Mouse (Mus musculus): Measurements from ENCODE around the gene Slc15a2.
A peak's percentile ranks its signal among the peaks of the same experiment; 100 is the strongest.

Gene Slc15a2

GRCm38 (mm10) chr16:36784594-36785313 is at the start of gene Slc15a2:
Gene Slc15a2, minus strand, starts transcription at chr16:36784962.
- DNase-seq (ENCODE audit: low spot score in 2 of 2), result peak; percentile 20 to 57

- DNase-seq (ENCODE audit: low spot score in 2 of 2), result no peak
Measured at GRCm38 (mm10) chr16:36828820-36829219, 44.1 kb upstream of the Slc15a2 start.

GRCm38 (mm10) chr16:36828054-36828786 is 43.5 kb upstream of the Slc15a2 start, which contains the start of gene Iqcb1:
Gene Iqcb1, plus strand, starts transcription at chr16:36828385.
- DNase-seq (ENCODE audit: low spot score in 2 of 2), result peak; percentile 72 to 80

DNA sequence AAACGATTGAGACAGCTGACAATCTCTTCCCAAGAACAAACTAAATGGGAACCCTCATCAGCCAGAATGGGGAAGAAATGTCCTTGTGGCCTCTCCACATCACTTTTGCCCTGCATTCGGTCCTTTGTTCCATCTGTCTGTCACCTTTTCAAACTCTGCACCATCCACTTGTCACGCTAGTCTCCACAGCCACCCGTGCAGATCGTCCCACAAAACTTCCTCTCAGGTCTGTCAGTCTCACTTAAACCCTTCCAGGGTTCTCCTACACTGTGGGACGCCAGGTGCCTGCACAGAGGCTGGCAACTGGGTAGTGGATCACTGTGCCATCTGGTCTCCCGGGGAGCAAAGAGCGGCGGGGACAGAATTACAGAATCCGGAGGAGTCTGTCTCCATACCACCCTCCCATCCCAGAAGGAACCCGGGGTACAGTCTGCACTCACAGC is 42.9 kb upstream of the Slc15a2 start:
- DNase-seq (ENCODE audit: low spot score in 2 of 2), result no peak

- no peak for DNase-seq (ENCODE audit: low spot score in 2 of 2)
Measured at GRCm38 (mm10) chr16:36821474-36821873, 36.7 kb upstream of the Slc15a2 start.

DNA sequence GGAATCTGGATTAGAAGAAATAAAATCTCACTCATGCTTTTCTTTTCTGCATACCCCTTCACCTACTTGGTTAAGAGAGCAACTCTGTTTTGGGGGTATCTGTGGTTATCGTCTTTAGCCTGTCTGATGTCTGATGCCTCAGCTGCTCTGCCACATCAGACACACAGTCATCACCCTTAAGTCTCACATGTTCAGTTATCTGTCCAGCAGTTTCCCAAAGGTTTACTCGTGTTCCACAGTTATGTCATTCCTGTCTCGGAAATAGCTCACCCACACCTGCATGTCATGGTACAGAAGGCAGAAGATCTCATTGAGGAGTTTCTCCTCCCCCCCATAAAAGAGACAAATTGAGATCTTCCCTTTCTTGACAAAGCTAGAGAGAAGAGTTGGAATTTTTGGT is 36.0 kb upstream of the Slc15a2 start:
- DNase-seq (ENCODE audit: low spot score in 2 of 2), result no peak

DNA sequence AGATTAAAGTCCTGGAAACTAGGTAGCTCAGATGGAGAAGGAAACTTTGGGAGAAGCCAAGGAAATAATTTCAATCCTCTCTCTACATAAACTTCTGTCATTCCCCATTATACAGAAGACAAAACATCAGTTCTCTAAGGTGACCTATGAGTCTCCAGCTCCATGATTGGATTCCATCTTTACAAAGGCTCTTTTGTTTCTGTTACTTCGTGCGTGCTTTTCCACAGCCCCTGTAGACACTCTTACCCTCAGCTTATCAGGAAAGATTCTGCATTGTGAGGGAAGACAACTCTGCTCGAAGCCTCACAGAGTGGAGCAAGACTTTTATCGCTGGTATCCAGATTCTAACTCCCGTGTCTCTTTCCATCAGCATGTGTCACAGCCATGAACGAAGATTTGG is 35.3 kb upstream of the Slc15a2 start:
- no peak for DNase-seq (ENCODE audit: low spot score in 2 of 2)

GRCm38 (mm10) chr16:36817321-36817926 is 32.7 kb upstream of the Slc15a2 start:
- peak; percentile 27 to 69 for DNase-seq (ENCODE audit: low spot score in 2 of 2)

DNA sequence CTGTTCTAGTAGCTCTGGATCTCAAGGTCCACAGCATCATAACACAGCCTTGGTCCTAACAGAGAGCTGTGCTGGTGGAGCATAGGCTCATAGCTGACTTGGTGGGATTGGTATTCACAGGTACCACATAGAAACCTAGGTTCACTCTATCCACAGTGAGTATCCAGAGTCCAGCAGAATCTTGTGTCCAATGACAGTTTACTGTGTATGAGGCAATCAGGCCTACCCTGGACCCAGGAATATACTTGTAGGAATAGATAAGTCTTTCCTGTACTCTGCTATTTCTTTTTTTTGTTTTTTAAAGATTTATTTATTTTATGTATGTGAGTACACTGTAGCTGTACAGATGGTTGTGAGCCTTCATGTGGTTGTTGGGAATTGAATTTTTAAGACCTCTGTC is 32.2 kb upstream of the Slc15a2 start:
- no peak for DNase-seq (ENCODE audit: low spot score in 2 of 2)

GRCm38 (mm10) chr16:36813680-36814079 is 28.9 kb upstream of the Slc15a2 start:
- DNase-seq (ENCODE audit: low spot score in 2 of 2), result no peak

DNA sequence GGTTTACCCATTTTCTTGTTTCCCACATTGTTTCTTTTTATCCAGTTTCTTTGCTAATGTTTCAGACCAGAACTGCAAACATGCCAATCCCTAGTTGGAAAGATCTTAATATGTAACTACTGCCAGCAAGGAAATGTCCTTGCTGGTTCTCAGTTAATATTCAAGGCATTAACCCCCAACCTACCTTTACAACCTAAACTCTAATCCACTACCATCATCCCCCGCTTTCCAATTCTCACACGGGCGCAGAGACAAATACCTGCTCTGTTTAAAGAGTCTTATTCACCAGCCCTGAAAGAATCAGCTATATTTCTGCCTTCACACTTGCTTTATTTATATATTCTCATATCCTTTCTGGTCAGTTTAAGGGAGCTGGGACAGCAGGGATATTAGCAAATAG is 23.9 kb upstream of the Slc15a2 start:
- DNase-seq (ENCODE audit: low spot score in 2 of 2), result no peak

DNA sequence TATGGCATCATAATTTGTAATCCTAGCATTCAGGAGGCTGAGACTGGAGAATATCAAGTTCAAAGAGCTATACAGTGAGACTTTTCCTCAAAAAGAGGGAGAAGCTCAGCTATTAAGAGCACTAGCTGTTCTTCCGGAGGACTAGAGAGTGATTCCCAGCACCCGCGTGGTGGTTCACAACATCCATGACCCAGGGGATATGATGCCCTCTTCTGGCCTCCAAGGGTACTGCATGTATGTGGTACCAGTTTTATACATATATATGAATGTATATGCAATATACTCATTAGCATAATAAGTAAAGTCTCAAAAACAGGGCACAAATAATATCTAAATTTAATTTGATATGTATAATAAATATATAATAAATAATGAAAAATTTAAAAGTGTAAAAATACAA is 17.6 kb upstream of the Slc15a2 start:
- DNase-seq (ENCODE audit: low spot score in 2 of 2), result no peak

DNA sequence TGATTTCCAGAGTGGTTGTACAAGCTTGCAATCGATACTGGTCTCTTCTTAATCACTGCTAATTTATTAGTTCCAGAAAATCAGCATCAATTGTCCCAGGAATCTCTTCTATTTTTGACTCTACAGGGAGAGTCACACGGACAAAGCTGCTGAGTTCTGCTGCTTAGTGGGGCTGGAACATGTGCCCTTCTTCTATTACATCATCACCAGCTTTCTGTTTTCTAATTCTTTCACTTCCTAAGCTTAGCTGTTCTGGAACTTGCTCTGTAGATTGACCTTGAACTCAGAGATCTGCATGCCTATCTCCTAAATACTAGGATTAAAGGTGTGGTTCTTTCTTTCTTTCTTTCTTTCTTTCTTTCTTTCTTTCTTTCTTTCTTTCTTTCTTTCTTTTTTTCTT is 13.6 kb upstream of the Slc15a2 start:
- DNase-seq (ENCODE audit: low spot score in 2 of 2), result no peak

DNA sequence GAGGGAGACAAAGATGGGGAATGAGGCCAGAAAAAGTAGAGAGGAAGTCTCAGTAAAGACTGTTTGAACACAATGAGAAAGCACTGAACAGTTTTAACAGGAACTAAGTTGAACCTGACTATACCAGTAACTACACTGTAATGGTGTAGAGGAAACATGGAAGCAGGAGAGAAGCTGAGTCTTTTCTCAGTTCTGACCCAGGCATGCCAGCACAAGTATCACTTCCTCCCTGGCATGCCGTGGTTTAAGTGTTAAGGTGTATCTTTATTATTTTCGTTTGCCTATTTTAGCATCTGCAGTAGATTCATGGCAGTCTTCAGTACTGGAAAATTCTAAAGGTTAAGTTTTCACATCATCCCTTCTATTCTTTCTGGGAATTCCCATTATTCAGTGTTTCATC is 10.2 kb upstream of the Slc15a2 start:
- DNase-seq (ENCODE audit: low spot score in 2 of 2), result no peak

GRCm38 (mm10) chr16:36790166-36790565 is 5.4 kb upstream of the Slc15a2 start:
- DNase-seq (ENCODE audit: low spot score in 2 of 2), result no peak

GRCm38 (mm10) chr16:36786466-36786865 is 1.7 kb upstream of the Slc15a2 start:
- DNase-seq (ENCODE audit: low spot score in 2 of 2), result no peak

DNA sequence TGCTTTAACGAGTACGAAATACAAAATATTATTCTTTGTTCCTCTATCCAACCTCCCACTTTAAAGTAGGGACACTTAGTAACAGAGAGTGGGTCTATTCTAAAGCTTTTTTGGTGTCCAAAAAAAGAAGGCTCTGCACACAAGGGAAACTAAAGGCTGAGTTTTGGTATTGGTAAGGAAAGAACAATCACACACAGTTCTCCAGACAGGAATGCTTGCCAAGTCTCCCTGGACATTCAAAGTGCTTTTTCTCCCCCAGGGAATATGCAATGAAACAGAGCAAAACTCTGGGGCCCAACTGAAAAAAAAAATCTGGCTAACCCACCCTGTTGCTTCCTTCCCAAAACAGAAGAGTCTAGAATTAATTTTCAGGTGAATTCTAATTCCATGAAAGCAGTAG is 616 bp downstream of the Slc15a2 start:
- DNase-seq (ENCODE audit: low spot score in 2 of 2), result no peak

GRCm38 (mm10) chr16:36775658-36776057 is 9.1 kb downstream of the Slc15a2 start:
- peak in 1 of 2 experiments; percentile 27 for DNase-seq (ENCODE audit: low spot score in 2 of 2)

GRCm38 (mm10) chr16:36772996-36773395 is 11.8 kb downstream of the Slc15a2 start:
- no peak for DNase-seq (ENCODE audit: low spot score in 2 of 2)

- no peak for DNase-seq (ENCODE audit: low spot score in 2 of 2)
Measured at GRCm38 (mm10) chr16:36771703-36772102, 13.1 kb downstream of the Slc15a2 start.

DNA sequence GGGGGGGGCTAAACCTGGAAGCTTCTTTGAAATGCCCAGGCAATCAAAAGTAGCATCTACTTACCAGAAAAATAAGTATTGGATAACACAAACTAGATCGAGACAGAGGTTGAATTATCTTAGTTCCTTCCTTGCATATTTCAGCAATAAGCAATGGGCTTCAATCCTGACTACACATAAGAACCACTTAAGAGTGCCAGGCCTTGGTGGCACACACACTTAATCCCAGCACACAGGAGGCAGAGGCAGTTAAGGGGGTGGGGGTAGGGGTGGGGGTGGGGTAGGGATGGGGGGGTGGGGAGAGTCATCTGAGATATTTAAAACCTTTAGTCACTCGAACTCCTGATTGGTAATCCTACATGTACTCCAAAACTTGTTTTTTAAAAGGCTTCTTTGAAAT is 13.5 kb downstream of the Slc15a2 start:
- DNase-seq (ENCODE audit: low spot score in 2 of 2), result no peak

GRCm38 (mm10) chr16:36770830-36771229 is 13.9 kb downstream of the Slc15a2 start:
- DNase-seq (ENCODE audit: low spot score in 2 of 2), result no peak

Data from cerebellum, postnatal 4 days (tissue).